Mouse (Mus musculus): ENCODE measurements around the gene Bhmt.

Gene Bhmt

GRCm38 (mm10) chr13:93637282-93638245 lies at the start of gene Bhmt:
TSS of gene Bhmt (minus strand) at chr13:93637961.
- peak; percentile 38 to 57 for DNase-seq

GRCm38 (mm10) chr13:93687321-93687720 lies 49.6 kb upstream of the Bhmt start:
- no peak for DNase-seq

GRCm38 (mm10) chr13:93685226-93685625 lies 47.5 kb upstream of the Bhmt start:
- no peak for DNase-seq

GRCm38 (mm10) chr13:93683336-93683735 lies 45.6 kb upstream of the Bhmt start:
- DNase-seq, result no peak

- DNase-seq, result no peak
Measured at GRCm38 (mm10) chr13:93676864-93677263, 39.1 kb upstream of the Bhmt start.

- peak; percentile 46 to 48 for DNase-seq
Measured at GRCm38 (mm10) chr13:93674131-93674561, 36.4 kb upstream of the Bhmt start, which contains the start of the genes Bhmt2 and Dmgdh. TSS of gene Bhmt2 (minus strand) at chr13:93674302. TSS of gene Dmgdh (plus strand) at chr13:93674433.

- peak; percentile 28 to 31 for DNase-seq
Measured at GRCm38 (mm10) chr13:93673296-93673695, 35.5 kb upstream of the Bhmt start.

GRCm38 (mm10) chr13:93672371-93672770 lies 34.6 kb upstream of the Bhmt start:
- DNase-seq, result peak; percentile 70 to 80

GRCm38 (mm10) chr13:93667586-93667985 lies 29.8 kb upstream of the Bhmt start:
- DNase-seq, result no peak

GRCm38 (mm10) chr13:93657941-93658340 lies 20.2 kb upstream of the Bhmt start:
- DNase-seq, result no peak

- no peak for DNase-seq
Measured at GRCm38 (mm10) chr13:93653382-93653781, 15.6 kb upstream of the Bhmt start.

- DNase-seq, result peak; percentile 64 to 78
Measured at GRCm38 (mm10) chr13:93648387-93649130, 10.8 kb upstream of the Bhmt start.

GRCm38 (mm10) chr13:93639636-93640035 lies 1.9 kb upstream of the Bhmt start:
- peak; percentile 70 to 86 for DNase-seq

- no peak for DNase-seq
Measured at GRCm38 (mm10) chr13:93636561-93636960, 1.2 kb downstream of the Bhmt start.

GRCm38 (mm10) chr13:93632927-93633326 lies 4.8 kb downstream of the Bhmt start:
- DNase-seq, result no peak

GRCm38 (mm10) chr13:93630941-93631705 lies 6.6 kb downstream of the Bhmt start:
- DNase-seq, result no peak

- DNase-seq, result no peak
Measured at GRCm38 (mm10) chr13:93628861-93629260, 8.9 kb downstream of the Bhmt start.

- DNase-seq, result peak; percentile 83 to 87
Measured at GRCm38 (mm10) chr13:93614361-93614948, 23.3 kb downstream of the Bhmt start.

GRCm38 (mm10) chr13:93613771-93614170 lies 24.0 kb downstream of the Bhmt start:
- DNase-seq, result no peak

- DNase-seq, result peak; percentile 81 to 89
Measured at GRCm38 (mm10) chr13:93612660-93613607, 24.8 kb downstream of the Bhmt start.

GRCm38 (mm10) chr13:93608476-93608875 lies 29.3 kb downstream of the Bhmt start:
- peak in 1 of 2 experiments; percentile 15 for DNase-seq
